Mouse (Mus musculus): ENCODE data around the gene Gm20683. TPM values are rescaled to one million over a fixed set of nuclear protein-coding genes. Genes with fewer than 3 reads are reported as not detected.

The Gm20683 gene
- polyA plus RNA-seq, 1 experiment from 2014 or later: not detected

Other genes starting within 250 kb of the Gm20683 start
- not detected for gene Gng13, start 124.6 kb downstream of the Gm20683 start, polyA plus RNA-seq (2014; fragmentation: Illumina TruSeq; extraction: RNeasy Lipid Tissue Mini Kit (QIAGEN cat#74804); ENCODE audit: low read depth, low replicate concordance)
- not detected for gene Chtf18, start 114.3 kb downstream of the Gm20683 start, polyA plus RNA-seq (2014; fragmentation: Illumina TruSeq; extraction: RNeasy Lipid Tissue Mini Kit (QIAGEN cat#74804); ENCODE audit: low read depth, low replicate concordance)
- gene Rpusd1, start 114.1 kb downstream of the Gm20683 start, polyA plus RNA-seq (2014; fragmentation: Illumina TruSeq; extraction: RNeasy Lipid Tissue Mini Kit (QIAGEN cat#74804); ENCODE audit: low read depth, low replicate concordance): not detected
- gene Mslnl, start 105.7 kb downstream of the Gm20683 start, polyA plus RNA-seq (2014; fragmentation: Illumina TruSeq; extraction: RNeasy Lipid Tissue Mini Kit (QIAGEN cat#74804); ENCODE audit: low read depth, low replicate concordance): not detected
- gene Msln, start 87.4 kb downstream of the Gm20683 start, polyA plus RNA-seq (2014; fragmentation: Illumina TruSeq; extraction: RNeasy Lipid Tissue Mini Kit (QIAGEN cat#74804); ENCODE audit: low read depth, low replicate concordance): 0.53 TPM
- 2.1 TPM for gene Narfl, start 68.0 kb downstream of the Gm20683 start, polyA plus RNA-seq (2014; fragmentation: Illumina TruSeq; extraction: RNeasy Lipid Tissue Mini Kit (QIAGEN cat#74804); ENCODE audit: low read depth, low replicate concordance)
- gene Haghl, start 56.1 kb downstream of the Gm20683 start, polyA plus RNA-seq (2014; fragmentation: Illumina TruSeq; extraction: RNeasy Lipid Tissue Mini Kit (QIAGEN cat#74804); ENCODE audit: low read depth, low replicate concordance): not detected
- gene Ccdc78, start 55.2 kb downstream of the Gm20683 start, polyA plus RNA-seq (2014; fragmentation: Illumina TruSeq; extraction: RNeasy Lipid Tissue Mini Kit (QIAGEN cat#74804); ENCODE audit: low read depth, low replicate concordance): not detected
- gene Fam173a, start 48.9 kb downstream of the Gm20683 start, polyA plus RNA-seq (2014; fragmentation: Illumina TruSeq; extraction: RNeasy Lipid Tissue Mini Kit (QIAGEN cat#74804); ENCODE audit: low read depth, low replicate concordance): 0.32 TPM
- 1.6 TPM for gene AC134908.4, start 46.1 kb downstream of the Gm20683 start, polyA plus RNA-seq (2014; fragmentation: Illumina TruSeq; extraction: RNeasy Lipid Tissue Mini Kit (QIAGEN cat#74804); ENCODE audit: low read depth, low replicate concordance)
- not detected for gene Metrn, start 44.6 kb downstream of the Gm20683 start, polyA plus RNA-seq (2014; fragmentation: Illumina TruSeq; extraction: RNeasy Lipid Tissue Mini Kit (QIAGEN cat#74804); ENCODE audit: low read depth, low replicate concordance)
- not detected for gene Fbxl16, start 32.7 kb downstream of the Gm20683 start, polyA plus RNA-seq (2014; fragmentation: Illumina TruSeq; extraction: RNeasy Lipid Tissue Mini Kit (QIAGEN cat#74804); ENCODE audit: low read depth, low replicate concordance)
- gene Wdr24, start 18.1 kb downstream of the Gm20683 start, polyA plus RNA-seq (2014; fragmentation: Illumina TruSeq; extraction: RNeasy Lipid Tissue Mini Kit (QIAGEN cat#74804); ENCODE audit: low read depth, low replicate concordance): 0.64 TPM
- gene Jmjd8, start 12.9 kb downstream of the Gm20683 start, polyA plus RNA-seq (2014; fragmentation: Illumina TruSeq; extraction: RNeasy Lipid Tissue Mini Kit (QIAGEN cat#74804); ENCODE audit: low read depth, low replicate concordance): 5.3 TPM
- gene Stub1, start 8.4 kb downstream of the Gm20683 start, polyA plus RNA-seq (2014; fragmentation: Illumina TruSeq; extraction: RNeasy Lipid Tissue Mini Kit (QIAGEN cat#74804); ENCODE audit: low read depth, low replicate concordance): 5.4 TPM
- not detected for gene Rhbdl1, start 4.5 kb downstream of the Gm20683 start, polyA plus RNA-seq (2014; fragmentation: Illumina TruSeq; extraction: RNeasy Lipid Tissue Mini Kit (QIAGEN cat#74804); ENCODE audit: low read depth, low replicate concordance)
- gene Rhot2, start 3.1 kb upstream of the Gm20683 start, polyA plus RNA-seq (2014; fragmentation: Illumina TruSeq; extraction: RNeasy Lipid Tissue Mini Kit (QIAGEN cat#74804); ENCODE audit: low read depth, low replicate concordance): 9.5 TPM
- 0.45 TPM for gene Wdr90, start 19.7 kb upstream of the Gm20683 start, polyA plus RNA-seq (2014; fragmentation: Illumina TruSeq; extraction: RNeasy Lipid Tissue Mini Kit (QIAGEN cat#74804); ENCODE audit: low read depth, low replicate concordance)
- gene Mcrip2, start 27.0 kb upstream of the Gm20683 start, polyA plus RNA-seq (2014; fragmentation: Illumina TruSeq; extraction: RNeasy Lipid Tissue Mini Kit (QIAGEN cat#74804); ENCODE audit: low read depth, low replicate concordance): 3.8 TPM
- 13.0 TPM for gene Mettl26, start 33.3 kb upstream of the Gm20683 start, polyA plus RNA-seq (2014; fragmentation: Illumina TruSeq; extraction: RNeasy Lipid Tissue Mini Kit (QIAGEN cat#74804); ENCODE audit: low read depth, low replicate concordance)
- not detected for gene Wfikkn1, start 39.1 kb upstream of the Gm20683 start, polyA plus RNA-seq (2014; fragmentation: Illumina TruSeq; extraction: RNeasy Lipid Tissue Mini Kit (QIAGEN cat#74804); ENCODE audit: low read depth, low replicate concordance)
- gene Rab40c, start 78.0 kb upstream of the Gm20683 start, polyA plus RNA-seq (2014; fragmentation: Illumina TruSeq; extraction: RNeasy Lipid Tissue Mini Kit (QIAGEN cat#74804); ENCODE audit: low read depth, low replicate concordance): 0.74 TPM
- 14.8 TPM for gene Pigq, start 103.2 kb upstream of the Gm20683 start, polyA plus RNA-seq (2014; fragmentation: Illumina TruSeq; extraction: RNeasy Lipid Tissue Mini Kit (QIAGEN cat#74804); ENCODE audit: low read depth, low replicate concordance)
- gene Nhlrc4, start 103.2 kb upstream of the Gm20683 start, polyA plus RNA-seq (2014; fragmentation: Illumina TruSeq; extraction: RNeasy Lipid Tissue Mini Kit (QIAGEN cat#74804); ENCODE audit: low read depth, low replicate concordance): not detected
- not detected for gene A930017K11Rik, start 110.8 kb upstream of the Gm20683 start, polyA plus RNA-seq (2014; fragmentation: Illumina TruSeq; extraction: RNeasy Lipid Tissue Mini Kit (QIAGEN cat#74804); ENCODE audit: low read depth, low replicate concordance)
- 0.77 TPM for gene Capn15, start 144.0 kb upstream of the Gm20683 start, polyA plus RNA-seq (2014; fragmentation: Illumina TruSeq; extraction: RNeasy Lipid Tissue Mini Kit (QIAGEN cat#74804); ENCODE audit: low read depth, low replicate concordance)
- gene Rab11fip3, start 227.8 kb upstream of the Gm20683 start, polyA plus RNA-seq (2014; fragmentation: Illumina TruSeq; extraction: RNeasy Lipid Tissue Mini Kit (QIAGEN cat#74804); ENCODE audit: low read depth, low replicate concordance): 2.0 TPM
- gene Decr2, start 248.6 kb upstream of the Gm20683 start, polyA plus RNA-seq (2014; fragmentation: Illumina TruSeq; extraction: RNeasy Lipid Tissue Mini Kit (QIAGEN cat#74804); ENCODE audit: low read depth, low replicate concordance): 230 TPM